Mouse (Mus musculus): Measurements from ENCODE around the gene Hist1h4h. TPM values are rescaled to one million over a fixed set of nuclear protein-coding genes. Genes with fewer than 3 reads are reported as not detected.

The Hist1h4h gene
- polyA plus RNA-seq, 1 experiment from 2014 or later: 6.9 TPM

- no peak overlapping the region for H3K9ac ChIP-seq (ENCODE audit: low read length)
- DNase-seq (ENCODE audit: low spot score) (no peak), ATAC-seq (replicated peaks; ENCODE audit: low FRiP score, low TSS enrichment, low read depth) (no peak)
- peak overlapping the region; percentile 17 for H3K4me3 ChIP-seq (ENCODE audit: low read depth, low read length)
- no peaks in the 10 kb centered on the region for H3K36me3 ChIP-seq (ENCODE audit: control insufficient read depth, insufficient read depth, low read length)
- H3K4me1 ChIP-seq (replicated peaks; ENCODE audit: control insufficient read depth, insufficient read depth, low read length): peaks cover 22% of the 10 kb centered on the region
- no peak overlapping the region for H3K27ac ChIP-seq (ENCODE audit: low read depth)
- 12% methylated on average over 14 of the region's 14 CpGs for WGBS
- peak overlapping the region; percentile 51 for H3K4me2 ChIP-seq (ENCODE audit: low read length)
- H3K27me3 ChIP-seq (replicated peaks; ENCODE audit: control insufficient read depth, insufficient read depth, low read length): no peaks in the 10 kb centered on the region
- H3K9me3 ChIP-seq (ENCODE audit: control insufficient read depth, low read length): no peaks in the 10 kb centered on the region
Observed at GRCm38 (mm10) chr13:23505662-23506345, 25.0 kb upstream of the Hist1h4h start.

GRCm38 (mm10) chr13:23506351-23506750, 24.5 kb upstream of the Hist1h4h start:
- 11% methylated on average over 13 of the region's 13 CpGs for WGBS
- H3K36me3 ChIP-seq (ENCODE audit: control insufficient read depth, insufficient read depth, low read length): no peaks in the 10 kb centered on the region
- H3K9ac ChIP-seq (ENCODE audit: low read length): no peak overlapping the region
- peak overlapping the region; percentile 51 for H3K4me2 ChIP-seq (ENCODE audit: low read length)
- peak; percentile 85 for DNase-seq (ENCODE audit: low spot score)
- peak overlapping the region; percentile 17; the same call in 1 of the 2 replicates for H3K4me3 ChIP-seq (ENCODE audit: low read depth, low read length)
- H3K27ac ChIP-seq (ENCODE audit: low read depth): no peak overlapping the region
- ATAC-seq (replicated peaks; ENCODE audit: low FRiP score, low TSS enrichment, low read depth): no peak
- H3K4me1 ChIP-seq (replicated peaks; ENCODE audit: control insufficient read depth, insufficient read depth, low read length): peaks cover 23% of the 10 kb centered on the region
- no peaks in the 10 kb centered on the region for H3K27me3 ChIP-seq (replicated peaks; ENCODE audit: control insufficient read depth, insufficient read depth, low read length)
- no peaks in the 10 kb centered on the region for H3K9me3 ChIP-seq (ENCODE audit: control insufficient read depth, low read length)

GRCm38 (mm10) chr13:23506819-23507515, 23.9 kb upstream of the Hist1h4h start:
- H3K27ac ChIP-seq (ENCODE audit: low read depth): no peak overlapping the region
- DNase-seq (ENCODE audit: low spot score) (no peak), ATAC-seq (replicated peaks; ENCODE audit: low FRiP score, low TSS enrichment, low read depth) (no peak)
- no peaks in the 10 kb centered on the region for H3K27me3 ChIP-seq (replicated peaks; ENCODE audit: control insufficient read depth, insufficient read depth, low read length)
- 38% methylated on average over 14 of the region's 14 CpGs for WGBS
- H3K9me3 ChIP-seq (ENCODE audit: control insufficient read depth, low read length): no peaks in the 10 kb centered on the region
- H3K9ac ChIP-seq (ENCODE audit: low read length): no peak overlapping the region
- H3K4me3 ChIP-seq (ENCODE audit: low read depth, low read length): no peak overlapping the region
- peaks cover 23% of the 10 kb centered on the region for H3K4me1 ChIP-seq (replicated peaks; ENCODE audit: control insufficient read depth, insufficient read depth, low read length)
- no peaks in the 10 kb centered on the region for H3K36me3 ChIP-seq (ENCODE audit: control insufficient read depth, insufficient read depth, low read length)
- H3K4me2 ChIP-seq (ENCODE audit: low read length): peak overlapping the region; percentile 51; the same call in 1 of the 2 replicates

- H3K4me2 ChIP-seq (ENCODE audit: low read length): peak overlapping the region; percentile 22; the same call in 1 of the 2 replicates
- H3K9ac ChIP-seq (ENCODE audit: low read length): no peak overlapping the region
- WGBS: 23% methylated on average over 1 of the region's 1 CpGs
- H3K4me1 ChIP-seq (replicated peaks; ENCODE audit: control insufficient read depth, insufficient read depth, low read length): peaks cover 19% of the 10 kb centered on the region
- ATAC-seq (replicated peaks; ENCODE audit: low FRiP score, low TSS enrichment, low read depth): peak; percentile 55; the same call in 1 of the 2 replicates
- H3K27me3 ChIP-seq (replicated peaks; ENCODE audit: control insufficient read depth, insufficient read depth, low read length): no peaks in the 10 kb centered on the region
- H3K4me3 ChIP-seq (ENCODE audit: low read depth, low read length): no peak overlapping the region
- no peak for DNase-seq (ENCODE audit: low spot score)
- no peaks in the 10 kb centered on the region for H3K9me3 ChIP-seq (ENCODE audit: control insufficient read depth, low read length)
- no peaks in the 10 kb centered on the region for H3K36me3 ChIP-seq (ENCODE audit: control insufficient read depth, insufficient read depth, low read length)
- H3K27ac ChIP-seq (ENCODE audit: low read depth): peak overlapping the region; percentile 43; the same call in 1 of the 2 replicates
Observed at GRCm38 (mm10) chr13:23510127-23510526, 20.7 kb upstream of the Hist1h4h start.

- Histone ChIP-seq H3K4me2 (ENCODE audit: low read length) (no peak overlapping the region), H3K27me3 (replicated peaks; ENCODE audit: control insufficient read depth, insufficient read depth, low read length) (no peaks in the 10 kb centered on the region), H3K4me1 (replicated peaks; ENCODE audit: control insufficient read depth, insufficient read depth, low read length) (peaks cover 14% of the 10 kb centered on the region), H3K36me3 (ENCODE audit: control insufficient read depth, insufficient read depth, low read length) (no peaks in the 10 kb centered on the region), H3K9ac (ENCODE audit: low read length) (no peak overlapping the region), H3K27ac (ENCODE audit: low read depth) (no peak overlapping the region), H3K4me3 (ENCODE audit: low read depth, low read length) (no peak overlapping the region), H3K9me3 (ENCODE audit: control insufficient read depth, low read length) (no peaks in the 10 kb centered on the region)
- WGBS: 76% methylated on average over 1 of the region's 1 CpGs
- DNase-seq (ENCODE audit: low spot score) (no peak), ATAC-seq (replicated peaks; ENCODE audit: low FRiP score, low TSS enrichment, low read depth) (no peak)
Observed at GRCm38 (mm10) chr13:23513517-23513916, 17.3 kb upstream of the Hist1h4h start.

GRCm38 (mm10) chr13:23515281-23515680, 15.6 kb upstream of the Hist1h4h start:
- no peak overlapping the region for H3K9ac ChIP-seq (ENCODE audit: low read length)
- no peak overlapping the region for H3K27ac ChIP-seq (ENCODE audit: low read depth)
- H3K27me3 ChIP-seq (replicated peaks; ENCODE audit: control insufficient read depth, insufficient read depth, low read length): no peaks in the 10 kb centered on the region
- no peaks in the 10 kb centered on the region for H3K36me3 ChIP-seq (ENCODE audit: control insufficient read depth, insufficient read depth, low read length)
- peaks cover 10% of the 10 kb centered on the region for H3K4me1 ChIP-seq (replicated peaks; ENCODE audit: control insufficient read depth, insufficient read depth, low read length)
- DNase-seq (ENCODE audit: low spot score): no peak
- no peak overlapping the region for H3K4me3 ChIP-seq (ENCODE audit: low read depth, low read length)
- H3K9me3 ChIP-seq (ENCODE audit: control insufficient read depth, low read length): no peaks in the 10 kb centered on the region
- no peak overlapping the region for H3K4me2 ChIP-seq (ENCODE audit: low read length)
- WGBS: 80% methylated on average over 5 of the region's 5 CpGs
- ATAC-seq (replicated peaks; ENCODE audit: low FRiP score, low TSS enrichment, low read depth): no peak

GRCm38 (mm10) chr13:23515826-23516620, 14.8 kb upstream of the Hist1h4h start:
- DNase-seq (ENCODE audit: low spot score): peak; percentile 66
- H3K4me1 ChIP-seq (replicated peaks; ENCODE audit: control insufficient read depth, insufficient read depth, low read length): 0 out of 2 replicates have a peak, but pooled peaks cover 4% of the 10 kb centered on the region
- peak overlapping the region; percentile 70 for H3K4me3 ChIP-seq (ENCODE audit: low read depth, low read length)
- no peak for ATAC-seq (replicated peaks; ENCODE audit: low FRiP score, low TSS enrichment, low read depth)
- peak overlapping the region; percentile 58 for H3K4me2 ChIP-seq (ENCODE audit: low read length)
- no peak overlapping the region for H3K27ac ChIP-seq (ENCODE audit: low read depth)
- no peaks in the 10 kb centered on the region for H3K27me3 ChIP-seq (replicated peaks; ENCODE audit: control insufficient read depth, insufficient read depth, low read length)
- peak overlapping the region; percentile 40 for H3K9ac ChIP-seq (ENCODE audit: low read length)
- WGBS: 49% methylated on average over 15 of the region's 15 CpGs
- no peaks in the 10 kb centered on the region for H3K36me3 ChIP-seq (ENCODE audit: control insufficient read depth, insufficient read depth, low read length)
- H3K9me3 ChIP-seq (ENCODE audit: control insufficient read depth, low read length): no peaks in the 10 kb centered on the region

- Histone ChIP-seq H3K36me3 (ENCODE audit: control insufficient read depth, insufficient read depth, low read length) (no peaks in the 10 kb centered on the region), H3K27me3 (replicated peaks; ENCODE audit: control insufficient read depth, insufficient read depth, low read length) (no peaks in the 10 kb centered on the region), H3K4me1 (replicated peaks; ENCODE audit: control insufficient read depth, insufficient read depth, low read length) (0 out of 2 replicates have a peak, but pooled peaks cover 4% of the 10 kb centered on the region), H3K4me2 (ENCODE audit: low read length) (peak overlapping the region; percentile 93), H3K27ac (ENCODE audit: low read depth) (peak overlapping the region; percentile 71; the same call in 1 of the 2 replicates), H3K9me3 (ENCODE audit: control insufficient read depth, low read length) (no peaks in the 10 kb centered on the region), H3K4me3 (ENCODE audit: low read depth, low read length) (peak overlapping the region; percentile 70), H3K9ac (ENCODE audit: low read length) (peak overlapping the region; percentile 48)
- WGBS: under 1% methylated on average over 19 of the region's 19 CpGs
- ATAC-seq (replicated peaks; ENCODE audit: low FRiP score, low TSS enrichment, low read depth) (peak; percentile 75), DNase-seq (ENCODE audit: low spot score) (peak; percentile 90)
Observed at GRCm38 (mm10) chr13:23516822-23517602, 13.8 kb upstream of the Hist1h4h start.

Data from intestine, embryonic 14.5 days (tissue).